Mouse (Mus musculus): ENCODE measurements around the gene Tmbim7.

DNA sequence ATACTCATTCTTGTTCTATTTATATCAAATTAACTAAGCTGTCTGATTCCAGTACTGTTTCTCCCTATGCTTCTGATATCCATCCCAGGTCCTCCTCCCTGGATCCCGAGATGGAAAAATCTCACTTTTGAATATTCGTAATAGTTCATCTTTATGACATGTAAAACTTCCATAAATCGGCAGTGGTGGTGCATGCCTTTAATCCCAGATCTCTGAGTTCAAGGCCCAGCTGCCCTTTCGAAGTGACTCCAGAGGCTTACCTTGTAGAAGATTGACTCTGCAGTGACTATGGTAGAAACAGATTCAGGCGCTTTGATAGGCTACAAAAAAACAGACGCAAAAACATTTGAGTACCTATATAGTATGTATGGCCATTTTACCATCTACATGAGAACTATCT lies 6.4 kb upstream of the Tmbim7 start:
- TF ChIP-seq POLR2A (IDR thresholded peaks at IDR 0.05; ENCODE audit: borderline replicate concordance, low read depth, low read length) (no peak), CTCF (IDR thresholded peaks at IDR 0.05; ENCODE audit: low read depth, low read length) (no peak)

All from bone marrow macrophage, adult 2 months (primary cell).